Mouse (Mus musculus) embryonic facial prominence, embryonic 13.5 days (tissue): ENCODE data around the gene Jazf1. TPM values are rescaled to one million over a fixed set of nuclear protein-coding genes. Genes with fewer than 3 reads are reported as not detected.

Experiments
- ATAC-seq: fragments of 200-750 bp; cut with Nextera tagmentation; 2 replicates; pipeline ENCODE4 v1.8.0; 2017; ENCODE audit warnings: low read depth; ENCODE audit not compliant: insufficient number of reproducible peaks, insufficient read depth, low FRiP score, low TSS enrichment
- H3K27ac ChIP-seq: fragments of 300-500 bp; sonication (generic); 2 replicates; pipeline ENCODE4 v1.5.1; 2015; ENCODE audit warnings: moderate library complexity, mild to moderate bottlenecking, inconsistent platforms
- H3K27me3 ChIP-seq: fragments of 300-500 bp; sonication (generic); 2 replicates; pipeline ENCODE4 v1.6.1; 2015; ENCODE audit warnings: mild to moderate bottlenecking, inconsistent platforms
- H3K36me3 ChIP-seq: fragments of 300-500 bp; sonication (generic); 2 replicates; pipeline ENCODE4 v1.6.1; 2015; ENCODE audit warnings: mild to moderate bottlenecking, inconsistent platforms
- H3K4me1 ChIP-seq: fragments of 300-500 bp; sonication (generic); 2 replicates; pipeline ENCODE4 v1.6.1; 2015; ENCODE audit warnings: inconsistent platforms
- H3K4me2 ChIP-seq: fragments of 300-500 bp; sonication (generic); 2 replicates; pipeline ENCODE4 v1.6.1; 2015; ENCODE audit warnings: moderate library complexity, mild to moderate bottlenecking, inconsistent platforms
- H3K4me3 ChIP-seq: fragments of 300-500 bp; sonication (generic); 2 replicates; pipeline ENCODE4 v1.5.1; 2015; ENCODE audit warnings: mild to moderate bottlenecking, inconsistent platforms
- H3K9ac ChIP-seq: fragments of 300-500 bp; sonication (generic); 2 replicates; pipeline ENCODE4 v1.6.1; 2015; ENCODE audit warnings: mild to moderate bottlenecking, inconsistent platforms
- H3K9me3 ChIP-seq: fragments of 300-500 bp; sonication (generic); 2 replicates; pipeline ENCODE4 v1.6.1; 2016; ENCODE audit warnings: inconsistent platforms
- WGBS: fragments of 180-500 bp; shearing (Covaris S2); methylation state at CpG from one replicate; pipeline ENCODE4 v1.1.7; 2015; ENCODE audit warnings: mixed read lengths; 5-methylcytosine and 5-hydroxymethylcytosine counted together
- polyA plus RNA-seq: library from polyadenylated mRNA; unstranded; fragments of >200 nt; fragmentation: Nextera tagmentation; extraction: Ambion mirVana; gene quantifications from 2 replicates; pipeline ENCODE4 v1.2.1, GENCODE M21; 2015

Jazf1 gene
- polyA plus RNA-seq, 1 experiment from 2014 or later = 11.3 TPM

- Histone ChIP-seq H3K9me3 (no peaks in the 10 kb centered on the region), H3K4me1 (peaks cover 36% of the 10 kb centered on the region), H3K4me2 (no peak overlapping the region), H3K27me3 (no peaks in the 10 kb centered on the region), H3K9ac (no peak overlapping the region), H3K27ac (no peak overlapping the region), H3K36me3 (no peaks in the 10 kb centered on the region), H3K4me3 (no peak overlapping the region)
- 70% methylated on average over 2 of the region's 2 CpGs for WGBS
- ATAC-seq = no peak
Observed at GRCm38 (mm10) chr6:52841611-52842010, 226.8 kb downstream of the Jazf1 start.

- 26% methylated on average over 9 of the region's 9 CpGs for WGBS
- Histone ChIP-seq H3K4me3 (no peak overlapping the region), H3K27ac (peak overlapping the region; percentile 39; the same call in 1 of the 2 replicates), H3K4me2 (peak overlapping the region; percentile 18; the same call in 1 of the 2 replicates), H3K9me3 (no peaks in the 10 kb centered on the region), H3K9ac (peak overlapping the region; percentile 21; the same call in 1 of the 2 replicates), H3K4me1 (peaks cover 32% of the 10 kb centered on the region), H3K36me3 (no peaks in the 10 kb centered on the region), H3K27me3 (no peaks in the 10 kb centered on the region)
- no peak for ATAC-seq
Observed at GRCm38 (mm10) chr6:52840589-52841044, 227.8 kb downstream of the Jazf1 start.

- Histone ChIP-seq H3K9me3 (no peaks in the 10 kb centered on the region), H3K9ac (no peak overlapping the region), H3K27ac (no peak overlapping the region), H3K4me3 (no peak overlapping the region), H3K27me3 (no peaks in the 10 kb centered on the region), H3K36me3 (no peaks in the 10 kb centered on the region), H3K4me2 (0 out of 2 replicates have a peak overlapping the region, but pooled peaks have one; percentile 22), H3K4me1 (peaks cover 32% of the 10 kb centered on the region)
- 0 out of 2 replicates have a peak, but pooled peaks have one; percentile 48 for ATAC-seq
- 2% methylated on average over 8 of the region's 8 CpGs for WGBS
Observed at GRCm38 (mm10) chr6:52838691-52839090, 229.7 kb downstream of the Jazf1 start.

GRCm38 (mm10) chr6:52837792-52838191 is 230.6 kb downstream of the Jazf1 start:
- no peaks in the 10 kb centered on the region for H3K27me3 ChIP-seq
- no peak overlapping the region for H3K4me2 ChIP-seq
- H3K9me3 ChIP-seq = no peaks in the 10 kb centered on the region
- ATAC-seq = no peak
- no peaks in the 10 kb centered on the region for H3K36me3 ChIP-seq
- H3K27ac ChIP-seq = no peak overlapping the region
- H3K9ac ChIP-seq = no peak overlapping the region
- WGBS = 61% methylated on average over 4 of the region's 4 CpGs
- H3K4me3 ChIP-seq = no peak overlapping the region
- H3K4me1 ChIP-seq = peaks cover 32% of the 10 kb centered on the region

- Histone ChIP-seq H3K9ac (no peak overlapping the region), H3K36me3 (no peaks in the 10 kb centered on the region), H3K27ac (no peak overlapping the region), H3K4me2 (no peak overlapping the region), H3K27me3 (no peaks in the 10 kb centered on the region), H3K4me3 (no peak overlapping the region), H3K4me1 (peaks cover 26% of the 10 kb centered on the region), H3K9me3 (no peaks in the 10 kb centered on the region)
- ATAC-seq = no peak
- 66% methylated on average over 15 of the region's 15 CpGs for WGBS
Observed at GRCm38 (mm10) chr6:52836201-52836950, 232.1 kb downstream of the Jazf1 start.

- no peak overlapping the region for H3K27ac ChIP-seq
- no peak for ATAC-seq
- no peaks in the 10 kb centered on the region for H3K9me3 ChIP-seq
- 88% methylated on average over 2 of the region's 2 CpGs for WGBS
- H3K27me3 ChIP-seq = no peaks in the 10 kb centered on the region
- H3K36me3 ChIP-seq = no peaks in the 10 kb centered on the region
- H3K4me1 ChIP-seq = peaks cover 18% of the 10 kb centered on the region
- no peak overlapping the region for H3K9ac ChIP-seq
- H3K4me2 ChIP-seq = no peak overlapping the region
- H3K4me3 ChIP-seq = no peak overlapping the region
Observed at GRCm38 (mm10) chr6:52827752-52828277, 240.6 kb downstream of the Jazf1 start.

- Histone ChIP-seq H3K27me3 (no peaks in the 10 kb centered on the region), H3K9me3 (no peaks in the 10 kb centered on the region), H3K27ac (no peak overlapping the region), H3K4me1 (peaks cover 23% of the 10 kb centered on the region), H3K36me3 (no peaks in the 10 kb centered on the region), H3K4me2 (no peak overlapping the region), H3K4me3 (no peak overlapping the region), H3K9ac (no peak overlapping the region)
- ATAC-seq = no peak
- WGBS = 74% methylated on average over 5 of the region's 5 CpGs
Observed at GRCm38 (mm10) chr6:52825535-52825934, 242.9 kb downstream of the Jazf1 start.

GRCm38 (mm10) chr6:52824977-52825482 is 243.4 kb downstream of the Jazf1 start:
- Histone ChIP-seq H3K4me3 (no peak overlapping the region), H3K9ac (no peak overlapping the region), H3K4me1 (peaks cover 28% of the 10 kb centered on the region), H3K27ac (no peak overlapping the region), H3K4me2 (no peak overlapping the region), H3K36me3 (no peaks in the 10 kb centered on the region), H3K27me3 (no peaks in the 10 kb centered on the region), H3K9me3 (no peaks in the 10 kb centered on the region)
- ATAC-seq = no peak
- WGBS = 72% methylated on average over 3 of the region's 3 CpGs

- no peak overlapping the region for H3K27ac ChIP-seq
- H3K4me1 ChIP-seq = peaks cover 34% of the 10 kb centered on the region
- no peak for ATAC-seq
- H3K4me2 ChIP-seq = no peak overlapping the region
- WGBS = 47% methylated on average over 7 of the region's 7 CpGs
- no peaks in the 10 kb centered on the region; the same call in 1 of the 2 replicates for H3K27me3 ChIP-seq
- H3K36me3 ChIP-seq = no peaks in the 10 kb centered on the region
- no peak overlapping the region for H3K4me3 ChIP-seq
- H3K9ac ChIP-seq = no peak overlapping the region
- H3K9me3 ChIP-seq = no peaks in the 10 kb centered on the region
Observed at GRCm38 (mm10) chr6:52823064-52823463, 245.4 kb downstream of the Jazf1 start.

GRCm38 (mm10) chr6:52822625-52823024 is 245.8 kb downstream of the Jazf1 start:
- Histone ChIP-seq H3K27me3 (no peaks in the 10 kb centered on the region; the same call in 1 of the 2 replicates), H3K9me3 (no peaks in the 10 kb centered on the region), H3K27ac (no peak overlapping the region)

GRCm38 (mm10) chr6:52819353-52819752 is 249.1 kb downstream of the Jazf1 start:
- no peak overlapping the region for H3K4me2 ChIP-seq
- no peaks in the 10 kb centered on the region for H3K9me3 ChIP-seq
- no peak overlapping the region for H3K4me3 ChIP-seq
- H3K9ac ChIP-seq = no peak overlapping the region
- WGBS = 71% methylated on average over 8 of the region's 8 CpGs
- H3K4me1 ChIP-seq = peaks cover 32% of the 10 kb centered on the region
- H3K27me3 ChIP-seq = no peaks in the 10 kb centered on the region; the same call in 1 of the 2 replicates
- no peak overlapping the region for H3K27ac ChIP-seq
- H3K36me3 ChIP-seq = no peaks in the 10 kb centered on the region
- ATAC-seq = no peak

More at GRCm38 (mm10) chr6:52822625-52823024, 245.8 kb downstream of the Jazf1 start:
- Histone ChIP-seq H3K36me3 (no peaks in the 10 kb centered on the region), H3K4me1 (peaks cover 35% of the 10 kb centered on the region), H3K4me2 (no peak overlapping the region), H3K9ac (no peak overlapping the region), H3K4me3 (no peak overlapping the region)
- ATAC-seq = no peak
- 85% methylated on average over 2 of the region's 2 CpGs for WGBS

GRCm38 (mm10) chr6:52818041-52818440 is 250.4 kb downstream of the Jazf1 start:
- no peak overlapping the region for H3K4me2 ChIP-seq
- H3K4me1 ChIP-seq = peaks cover 26% of the 10 kb centered on the region
- H3K9me3 ChIP-seq = no peaks in the 10 kb centered on the region
- ATAC-seq = no peak
- H3K9ac ChIP-seq = no peak overlapping the region
- no peak overlapping the region for H3K27ac ChIP-seq
- H3K36me3 ChIP-seq = no peaks in the 10 kb centered on the region
- H3K27me3 ChIP-seq = no peaks in the 10 kb centered on the region; the same call in 1 of the 2 replicates
- WGBS = 83% methylated on average over 4 of the region's 4 CpGs
- no peak overlapping the region for H3K4me3 ChIP-seq
